Mouse (Mus musculus) lung, postnatal 10 days (tissue): ENCODE results near the gene Vmn1r39.
"Not testable (repeated sequence)": the region's sequence is repeated elsewhere in the genome, so short reads cannot be mapped to it uniquely, and the experiment has no call there.

ENCODE experiments used
- DNase-seq: peaks from one replicate; pipeline ENCODE4 v3.0.0; 2021

The Vmn1r39 gene

GRCm38 (mm10) chr6:66810509-66810908 is at the start of gene Vmn1r39:
Gene Vmn1r39, minus strand, starts transcription at chr6:66810609.
- no peak for DNase-seq

GRCm38 (mm10) chr6:66859391-66859790 is 49.0 kb upstream of the Vmn1r39 start:
- DNase-seq, result no peak

GRCm38 (mm10) chr6:66858356-66858755 is 47.9 kb upstream of the Vmn1r39 start:
- no peak for DNase-seq

- no peak for DNase-seq
Measured at GRCm38 (mm10) chr6:66856236-66856635, 45.8 kb upstream of the Vmn1r39 start.

- peak; percentile 6 for DNase-seq
Measured at GRCm38 (mm10) chr6:66848936-66849335, 38.5 kb upstream of the Vmn1r39 start.

GRCm38 (mm10) chr6:66840631-66841030 is 30.2 kb upstream of the Vmn1r39 start:
- peak; percentile 46 for DNase-seq

- no peak for DNase-seq
Measured at GRCm38 (mm10) chr6:66836932-66837331, 26.5 kb upstream of the Vmn1r39 start.

GRCm38 (mm10) chr6:66806311-66806710 is 4.1 kb downstream of the Vmn1r39 start:
- no peak for DNase-seq

GRCm38 (mm10) chr6:66805713-66806112 is 4.7 kb downstream of the Vmn1r39 start:
- DNase-seq, result no peak

GRCm38 (mm10) chr6:66782527-66782926 is 27.9 kb downstream of the Vmn1r39 start, which contains the start of gene Vmn1r38:
Gene Vmn1r38, minus strand, starts transcription at chr6:66782627.
- not testable (repeated sequence) for DNase-seq
